Mouse (Mus musculus) v-Abl transformed pro-B cells (cell line): Measurements from ENCODE around the gene Pi4k2a.
"Not testable (repeated sequence)": the region's sequence is repeated elsewhere in the genome, so short reads cannot be mapped to it uniquely, and the experiment has no call there.

Experiments used
- in situ Hi-C, 2 experiments: fragments of 400-800 bp; cut with MboI; formaldehyde crosslinking; loops; one replicate each; pipeline ENCODE4 v1.15.1; 2025; ENCODE audit not compliant: unreplicated experiment in 2 of 2

Pi4k2a gene

DNA sequence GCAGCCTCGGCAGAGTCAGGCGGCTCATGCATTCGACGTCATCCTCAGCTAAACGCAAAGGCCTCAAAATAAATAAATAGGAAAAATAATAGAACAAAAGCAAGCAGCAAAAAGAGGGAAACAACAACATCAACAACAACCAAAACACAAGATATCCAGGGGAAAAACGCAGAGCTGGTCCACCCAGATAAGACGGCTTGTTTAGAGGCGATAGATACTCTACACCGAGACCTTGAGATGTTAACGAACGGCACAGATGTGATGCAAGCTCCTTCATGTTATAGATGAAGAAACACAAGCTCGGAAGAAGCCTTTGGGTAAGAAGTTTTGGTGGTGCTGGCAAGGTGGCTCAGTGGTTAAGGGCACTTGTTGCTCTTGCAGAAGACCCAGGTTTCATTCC is 11.3 kb upstream of the Pi4k2a start:
- in situ Hi-C loops: no loop called here

- in situ Hi-C loops: no loop called here
These were observed 10.3 kb upstream of the Pi4k2a start for GRCm38 (mm10) chr19:42079950-42080349.

GRCm38 (mm10) chr19:42080469-42080868 is 9.8 kb upstream of the Pi4k2a start:
- in situ Hi-C loops: no loop called here

DNA sequence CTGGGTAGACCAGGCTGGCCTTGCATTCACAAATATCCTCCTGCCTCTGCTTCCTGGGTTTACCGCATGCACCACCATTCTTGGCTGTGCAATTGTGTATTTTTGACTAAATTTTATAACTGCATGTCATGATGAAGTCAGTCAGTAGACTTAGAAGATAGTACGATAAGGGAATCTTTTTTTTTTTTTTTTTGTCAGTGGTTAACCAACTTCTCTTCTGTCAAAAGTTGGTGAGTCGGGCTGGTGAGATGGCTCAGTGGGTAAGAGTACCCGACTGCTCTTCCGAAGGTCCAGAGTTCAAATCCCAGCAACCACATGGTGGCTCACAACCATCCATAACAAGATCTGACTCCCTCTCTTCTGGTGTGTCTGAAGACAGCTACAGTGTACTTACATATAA is 8.7 kb upstream of the Pi4k2a start:
- in situ Hi-C loops: not testable (repeated sequence)

GRCm38 (mm10) chr19:42085690-42086089 is 4.6 kb upstream of the Pi4k2a start:
- in situ Hi-C loops: no loop called here

DNA sequence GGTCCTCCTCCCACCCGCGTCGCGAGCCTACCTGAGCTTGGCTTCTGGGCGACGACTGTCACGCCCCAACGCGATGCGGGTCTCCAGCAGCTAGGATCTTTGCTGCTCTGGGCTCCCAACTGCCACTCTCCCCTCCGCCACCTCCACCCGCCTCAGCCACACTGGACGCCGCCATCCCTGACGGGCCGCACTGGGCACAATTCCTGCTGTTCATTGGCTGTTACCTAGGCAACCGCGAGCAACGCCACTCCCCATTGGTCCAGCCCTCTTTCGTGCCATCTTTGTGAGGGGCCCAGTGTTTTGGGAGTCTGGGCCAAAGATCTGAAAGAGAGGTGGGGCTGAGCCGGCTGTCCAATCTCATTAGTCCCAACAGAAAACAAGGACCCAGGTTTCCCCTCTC is 4.1 kb upstream of the Pi4k2a start, which contains the start of gene Morn4:
Gene Morn4 (minus strand): TSS at position 192 of the 400 bp plus-strand sequence.
- in situ Hi-C loops: no loop called here

DNA sequence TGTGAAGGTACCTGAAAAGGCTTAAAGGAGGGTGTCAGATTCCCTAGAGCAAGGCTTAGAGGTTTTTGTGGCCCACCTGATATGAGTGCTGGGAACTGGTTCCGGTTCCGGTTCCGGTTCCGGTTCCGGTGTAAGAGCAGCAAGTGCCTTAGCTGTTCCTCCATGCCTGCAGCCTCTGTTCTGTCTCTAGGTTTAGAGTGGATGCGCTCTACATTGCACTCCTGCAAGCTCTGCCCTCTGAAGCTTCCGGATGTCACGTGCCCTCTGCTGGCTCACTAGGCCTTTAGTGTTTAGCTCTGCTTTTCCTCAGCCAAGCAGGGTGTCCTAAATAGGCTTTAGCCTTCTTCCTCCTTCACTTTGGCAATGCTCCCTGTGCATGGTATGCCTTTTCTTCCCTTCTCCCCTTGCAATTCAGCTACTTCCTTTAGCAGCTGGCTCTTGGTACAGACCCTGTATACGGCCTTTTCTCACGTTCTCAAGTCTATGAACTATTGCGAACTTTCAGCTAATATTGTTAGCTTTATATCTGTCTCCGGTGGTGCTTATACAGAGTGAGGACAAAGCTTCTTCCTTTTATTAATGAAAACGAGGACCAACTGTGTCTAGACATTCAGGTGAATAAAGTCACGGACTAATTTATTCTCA is 1.0 kb upstream of the Pi4k2a start:
- in situ Hi-C loops: no loop called here

- in situ Hi-C loops: no loop called here
These were observed 419 bp downstream of the Pi4k2a start for GRCm38 (mm10) chr19:42090637-42091141.

DNA sequence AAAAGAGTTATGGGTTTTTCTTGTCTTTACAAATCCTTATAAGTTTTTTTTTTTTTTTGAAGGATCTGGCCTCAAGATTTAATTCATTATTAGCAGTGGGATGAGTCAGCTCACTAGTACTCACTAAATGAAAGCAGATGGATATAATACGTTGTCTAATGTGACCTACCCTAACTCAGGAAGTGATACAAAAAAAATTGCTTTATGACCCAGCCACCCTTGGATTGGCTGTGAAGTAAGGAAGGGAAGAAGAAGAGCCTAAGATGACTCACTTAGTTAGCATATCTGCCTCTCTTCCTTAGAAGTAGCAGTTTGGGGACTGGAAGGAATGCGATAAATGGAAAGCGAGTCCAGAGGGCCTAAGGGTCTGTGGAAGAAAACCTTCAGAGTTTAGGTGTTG is 9.1 kb downstream of the Pi4k2a start:
- in situ Hi-C loops: no loop called here

DNA sequence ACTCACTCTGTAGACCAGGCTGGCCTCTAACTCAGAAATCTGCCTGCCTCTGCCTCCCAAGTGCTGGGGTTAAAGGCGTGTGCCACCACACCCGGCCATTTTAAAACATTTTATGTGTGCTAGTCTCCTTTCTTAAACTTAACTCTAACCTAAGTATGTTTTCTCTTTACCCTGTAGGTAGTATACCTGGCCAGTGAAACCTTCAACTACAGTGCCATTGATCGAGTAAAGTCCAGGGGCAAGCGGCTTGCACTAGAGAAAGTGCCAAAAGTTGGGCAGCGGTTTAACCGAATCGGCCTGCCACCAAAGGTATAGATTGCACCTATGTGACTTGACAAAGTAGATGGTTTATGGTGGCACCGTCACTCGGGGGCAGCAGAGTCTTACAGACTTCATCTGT is 14.4 kb downstream of the Pi4k2a start:
- in situ Hi-C loops: no loop called here

DNA sequence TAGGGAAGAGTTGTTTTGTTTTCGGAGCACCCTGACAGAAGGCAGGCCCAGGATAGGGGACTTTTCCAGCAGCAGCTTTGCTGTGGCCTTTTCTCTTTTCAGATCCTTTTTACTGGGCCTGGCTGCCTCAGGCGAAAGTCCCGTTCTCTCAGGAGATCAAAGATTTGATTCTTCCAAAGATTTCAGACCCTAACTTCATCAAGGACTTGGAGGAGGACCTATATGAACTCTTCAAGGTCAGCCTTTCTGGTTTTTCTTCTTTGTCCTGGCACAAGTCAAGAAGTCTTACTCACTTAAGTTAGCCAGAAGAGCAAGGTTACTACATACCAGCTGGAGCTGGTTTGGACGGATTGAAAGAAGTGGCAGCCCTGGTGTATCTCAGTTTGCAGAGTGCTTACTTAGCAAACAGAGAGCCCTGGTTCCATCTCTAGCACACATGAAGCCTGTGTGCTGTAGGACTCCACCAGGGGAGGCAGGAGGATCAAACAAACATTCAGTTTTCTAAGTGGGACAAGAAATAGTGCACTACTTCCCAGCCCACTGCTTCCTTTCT is 25.6 kb downstream of the Pi4k2a start:
- in situ Hi-C loops: no loop called here

DNA sequence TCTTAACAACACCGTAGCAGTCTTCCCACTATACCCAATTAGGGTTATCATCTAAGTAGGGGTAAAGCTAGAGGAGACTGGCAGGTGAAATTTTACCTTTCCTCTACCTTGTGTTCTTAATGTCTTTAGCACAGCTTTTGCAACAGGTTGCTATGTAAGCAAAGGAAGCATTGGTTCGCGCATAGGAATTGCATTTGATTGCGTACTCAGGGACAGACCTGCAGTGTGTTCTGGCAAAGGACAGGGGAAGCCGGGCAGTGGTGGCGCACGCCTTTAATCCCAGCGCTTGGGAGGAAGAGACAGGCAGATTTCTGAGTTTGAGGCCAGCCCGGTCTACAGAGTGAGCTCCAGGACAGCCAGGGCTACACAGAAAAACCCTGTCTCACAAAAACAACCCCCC is 27.9 kb downstream of the Pi4k2a start:
- in situ Hi-C loops: no loop called here

GRCm38 (mm10) chr19:42118596-42118995 is 28.3 kb downstream of the Pi4k2a start:
- in situ Hi-C loops: no loop called here

- in situ Hi-C loops: no loop called here
These were observed 30.2 kb downstream of the Pi4k2a start for GRCm38 (mm10) chr19:42120451-42120850.

DNA sequence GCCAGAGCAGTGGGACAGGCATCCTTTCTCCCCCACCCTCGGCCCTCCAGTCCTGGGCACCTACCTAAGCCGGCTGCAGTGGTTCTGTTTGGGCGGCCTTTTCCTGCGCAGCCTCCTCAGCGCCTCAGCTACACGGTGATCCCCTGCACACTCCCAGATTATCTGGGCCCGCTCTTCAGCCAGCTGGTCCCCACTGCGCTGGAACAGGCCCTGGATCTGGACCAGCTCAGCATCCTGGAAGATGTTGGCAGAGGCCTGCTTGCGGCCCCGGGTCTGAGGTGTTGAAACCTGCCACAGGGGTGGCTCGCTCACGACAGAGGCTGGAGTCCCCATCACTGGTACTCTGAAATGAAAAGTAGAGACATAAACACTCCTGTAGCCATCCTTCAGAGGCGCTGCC is 34.4 kb downstream of the Pi4k2a start:
- in situ Hi-C loops: no loop called here

- in situ Hi-C loops: no loop called here
These were observed 35.4 kb downstream of the Pi4k2a start for GRCm38 (mm10) chr19:42125501-42126218.

DNA sequence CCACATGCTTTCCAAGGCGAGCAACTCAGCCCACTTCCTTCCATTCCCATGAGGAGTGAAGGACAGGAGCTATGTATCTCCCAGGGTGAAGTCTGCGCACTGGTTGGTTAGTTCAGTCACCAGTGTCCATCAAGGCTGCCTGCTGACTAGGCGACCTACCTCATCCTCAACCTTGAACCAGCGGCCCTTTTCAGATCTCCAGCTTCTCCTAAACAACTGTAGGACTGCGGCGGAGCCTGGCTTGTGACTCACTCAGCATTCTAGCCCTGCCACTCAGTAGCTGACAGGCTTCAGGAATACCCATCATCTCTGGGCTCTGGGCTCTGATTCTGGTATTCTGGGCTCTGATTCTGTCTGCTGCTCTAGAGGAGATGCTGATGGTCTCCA is 35.9 kb downstream of the Pi4k2a start:
- in situ Hi-C loops: no loop called here

DNA sequence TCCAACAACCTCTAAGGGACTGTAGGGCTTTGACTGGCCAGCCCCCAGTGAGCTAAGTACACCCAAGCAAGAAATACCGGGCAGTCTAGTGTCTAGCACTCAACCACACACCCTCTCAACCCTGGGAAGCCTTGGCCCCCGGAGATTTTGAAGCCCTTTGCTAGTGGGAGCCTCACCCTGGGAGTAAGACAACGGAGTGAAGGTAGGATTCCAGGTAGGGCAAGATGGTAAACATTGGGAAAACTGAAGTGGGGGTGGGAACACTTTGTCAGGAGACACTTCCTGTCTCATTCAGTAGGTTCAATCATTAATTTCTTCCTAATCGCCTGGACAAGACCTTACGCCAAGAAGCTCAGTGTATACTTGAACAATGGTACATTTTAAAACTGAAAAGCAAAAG is 36.8 kb downstream of the Pi4k2a start:
- in situ Hi-C loops: no loop called here

GRCm38 (mm10) chr19:42128052-42128740 is 37.9 kb downstream of the Pi4k2a start:
- in situ Hi-C loops: no loop called here

GRCm38 (mm10) chr19:42128787-42129508 is 38.7 kb downstream of the Pi4k2a start, which contains the start of gene Avpi1:
Avpi1 (minus strand) TSS chr19:42129059.
- in situ Hi-C loops: no loop called here
